Mouse (Mus musculus): Measurements from ENCODE around the gene Lhx5.

- no peak for TF ChIP-seq CTCF (IDR thresholded peaks at IDR 0.05; ENCODE audit: low read depth)
- TF ChIP-seq EP300 (IDR thresholded peaks at IDR 0.05; ENCODE audit: low read depth) = no peak
These were observed 7.7 kb downstream of the Lhx5 start for GRCm38 (mm10) chr5:120438991-120439710.

Data from liver, postnatal 0 days (tissue).